Mouse (Mus musculus): Measurements from ENCODE around the gene Rpl18a.

DNA sequence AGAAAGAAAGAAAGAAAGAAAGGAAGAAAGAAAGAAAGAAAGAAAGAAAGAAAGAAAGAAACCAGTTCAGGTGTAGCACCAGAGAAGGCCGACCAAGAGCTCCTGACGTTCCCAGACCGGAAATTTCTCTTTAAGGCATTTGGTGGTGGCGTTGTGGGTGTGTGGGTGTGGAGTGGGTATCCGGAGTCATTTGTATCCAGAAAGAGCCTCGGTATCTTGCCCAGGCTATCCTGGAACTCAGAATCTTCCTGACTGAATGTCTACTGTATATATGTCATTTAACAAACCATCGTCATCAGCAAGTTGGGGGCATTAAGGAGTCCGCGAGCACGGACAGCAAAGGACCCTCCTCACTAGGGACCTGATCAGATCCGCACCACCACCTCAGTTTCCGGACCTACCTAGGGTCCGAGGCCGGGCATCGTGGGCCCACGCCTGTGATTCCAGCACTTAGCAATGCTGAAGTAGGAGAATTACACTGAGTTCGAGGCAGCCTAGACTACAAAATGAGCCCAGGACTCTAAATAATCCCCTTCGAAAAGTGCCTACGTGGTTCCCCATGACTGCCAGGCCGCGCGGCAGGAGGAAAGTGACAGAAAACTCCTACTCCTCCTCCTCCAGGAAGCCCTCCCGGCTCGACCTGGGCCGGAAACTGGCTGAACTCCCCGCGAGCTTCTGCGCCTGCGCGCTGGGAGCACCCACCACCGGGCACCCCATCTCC is 24.4 kb downstream of the Rpl18a start:
- no peak for TF ChIP-seq GATA1 (IDR thresholded peaks at IDR 0.05; ENCODE audit: low read length)
- TF ChIP-seq TAL1 (IDR thresholded peaks at IDR 0.05; ENCODE audit: low read length), result no peak

All from erythroblast, embryonic 14.5 days (primary cell).